Mouse (Mus musculus): ENCODE measurements around the gene Traf4.

Traf4 gene

GRCm38 (mm10) chr11:78182961-78183844 lies 17.8 kb upstream of the Traf4 start, which contains the start of gene Rpl23a:
Rpl23a (minus strand) TSS chr11:78183584.
- in situ Hi-C loops (cut with MboI), result no loop called here

- in situ Hi-C loops (cut with MboI), result no loop called here
Observed at GRCm38 (mm10) chr11:78182450-78182849, 17.1 kb upstream of the Traf4 start.

- in situ Hi-C loops (cut with MboI), result no loop called here
Observed at GRCm38 (mm10) chr11:78181830-78182357, 16.5 kb upstream of the Traf4 start.

GRCm38 (mm10) chr11:78180081-78180761 lies 14.8 kb upstream of the Traf4 start:
- in situ Hi-C loops (cut with MboI), result no loop called here

GRCm38 (mm10) chr11:78179438-78179999 lies 14.1 kb upstream of the Traf4 start:
- in situ Hi-C loops (cut with MboI), result no loop called here

- in situ Hi-C loops (cut with MboI), result no loop called here
Observed at GRCm38 (mm10) chr11:78178859-78179437, 13.6 kb upstream of the Traf4 start.

GRCm38 (mm10) chr11:78177903-78178858 lies 12.8 kb upstream of the Traf4 start:
- in situ Hi-C loops (cut with MboI), result no loop called here

GRCm38 (mm10) chr11:78177437-78177836 lies 12.0 kb upstream of the Traf4 start:
- in situ Hi-C loops (cut with MboI), result no loop called here

- in situ Hi-C loops (cut with MboI), result no loop called here
Observed at GRCm38 (mm10) chr11:78176905-78177331, 11.5 kb upstream of the Traf4 start.

GRCm38 (mm10) chr11:78176402-78176862 lies 11.0 kb upstream of the Traf4 start, which contains the start of the genes Nek8 and Tlcd1:
Nek8 (minus strand) TSS chr11:78176675.
Tlcd1 (plus strand) TSS chr11:78176711.
- in situ Hi-C loops (cut with MboI), result no loop called here

GRCm38 (mm10) chr11:78175771-78176401 lies 10.5 kb upstream of the Traf4 start:
- in situ Hi-C loops (cut with MboI), result no loop called here

- in situ Hi-C loops (cut with MboI), result no loop called here
Observed at GRCm38 (mm10) chr11:78174506-78174905, 9.1 kb upstream of the Traf4 start.

- in situ Hi-C loops (cut with MboI), result no loop called here
Observed at GRCm38 (mm10) chr11:78172748-78173383, 7.5 kb upstream of the Traf4 start.

- in situ Hi-C loops (cut with MboI), result no loop called here
Observed at GRCm38 (mm10) chr11:78172034-78172747, 6.8 kb upstream of the Traf4 start.

- in situ Hi-C loops (cut with MboI), result no loop called here
Observed at GRCm38 (mm10) chr11:78171328-78171727, 5.9 kb upstream of the Traf4 start.

GRCm38 (mm10) chr11:78170306-78170705 lies 4.9 kb upstream of the Traf4 start:
- in situ Hi-C loops (cut with MboI), result no loop called here

- in situ Hi-C loops (cut with MboI), result no loop called here
Observed at GRCm38 (mm10) chr11:78168541-78169468, 3.4 kb upstream of the Traf4 start.

All from mature B cell (primary cell).